16 mouse cellular contexts compared by ENCODE assay signal in the genomic region with DNA sequence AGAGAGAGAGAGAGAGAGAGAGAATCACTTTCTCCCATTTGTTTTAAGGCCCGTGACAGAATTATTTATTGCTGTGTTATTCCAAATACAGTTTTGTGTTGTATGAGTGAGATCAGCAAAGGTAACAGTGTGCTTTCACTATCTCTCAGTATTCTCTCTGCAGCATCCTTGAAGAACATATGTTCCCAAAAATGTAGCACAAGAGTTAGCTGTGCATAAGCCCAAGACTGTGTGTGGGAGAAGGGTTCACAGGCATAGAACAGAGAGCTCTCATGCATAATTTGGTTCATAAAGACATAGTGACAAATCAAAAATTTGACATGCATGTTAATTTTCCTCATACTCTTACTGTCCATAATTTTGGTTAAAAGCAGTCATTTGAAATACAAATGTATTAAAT.
"Had no signal": no experiment of that assay in that cellular context is flagged by ENCODE, and none has a peak within 500 bp of the region (broad histone marks: within the 10 kb centered on the region; RNA-seq: fewer than 3 reads in every experiment).

No protein-coding gene starts in this region.

- ATAC-seq: hindbrain, embryonic 16.5 days; inflammation-experienced regulatory T-cells, adult 6 months; intestine, embryonic 15.5 days; intestine, postnatal 0 days had no signal

- DNase-seq: gastrocnemius, adult 2 months; gastrocnemius, postnatal 10 days; gastrocnemius, postnatal 25 days; heart, adult 18-20 months; heart, postnatal 10 days; heart, postnatal 4 days; kidney, adult 18-20 months; kidney, adult 8-10 months; kidney, postnatal 10 days; kidney, postnatal 25 days; kidney, postnatal 4 days; liver had no signal
